Mouse (Mus musculus) layer of hippocampus, postnatal 25 days (tissue): ENCODE results near the gene Chadl. TPM values are rescaled to one million over a fixed set of nuclear protein-coding genes. Genes with fewer than 3 reads are reported as not detected.
"Not testable (repeated sequence)": the region's sequence is repeated elsewhere in the genome, so short reads cannot be mapped to it uniquely, and the experiment has no call there.

Source experiments
- DNase-seq, 2 experiments: peaks; one replicate each; pipeline ENCODE4 v3.0.0; 2022; ENCODE audit warnings: mixed read lengths in 2 of 2, low spot score in 1 of 2; ENCODE audit errors: extremely low spot score in 1 of 2
- total RNA-seq, 2 experiments: library from RNA; stranded (reverse); gene quantifications; 2 replicates each; pipeline ENCODE4 v1.2.3; 2021

The Chadl gene
- total RNA-seq = 10 to 100 TPM; 19.2 to 21.5 TPM

DNA sequence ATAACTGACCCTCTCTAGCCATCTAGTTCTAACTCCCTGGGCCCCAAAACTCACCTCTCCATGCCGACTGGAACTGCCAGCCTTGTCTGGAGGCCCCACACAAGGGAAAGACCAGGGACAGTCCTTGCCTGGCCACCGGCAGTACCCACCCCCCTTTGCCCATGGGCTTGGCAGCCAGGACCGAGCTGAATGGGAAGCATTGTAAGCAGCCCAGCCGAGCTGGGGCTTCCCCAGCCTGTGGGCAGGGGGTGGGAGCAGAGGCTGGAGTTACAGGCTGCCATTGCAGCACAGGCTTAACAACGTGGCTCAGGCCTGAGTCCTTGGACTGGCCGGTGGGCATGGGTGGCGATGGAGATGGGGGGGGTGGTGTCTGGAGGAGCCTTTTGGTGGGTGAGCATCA is at the start of gene Chadl:
Gene Chadl (minus strand): TSS at position 113 of the 400 bp plus-strand sequence.
- peak; percentile 26 to 28 for DNase-seq

DNA sequence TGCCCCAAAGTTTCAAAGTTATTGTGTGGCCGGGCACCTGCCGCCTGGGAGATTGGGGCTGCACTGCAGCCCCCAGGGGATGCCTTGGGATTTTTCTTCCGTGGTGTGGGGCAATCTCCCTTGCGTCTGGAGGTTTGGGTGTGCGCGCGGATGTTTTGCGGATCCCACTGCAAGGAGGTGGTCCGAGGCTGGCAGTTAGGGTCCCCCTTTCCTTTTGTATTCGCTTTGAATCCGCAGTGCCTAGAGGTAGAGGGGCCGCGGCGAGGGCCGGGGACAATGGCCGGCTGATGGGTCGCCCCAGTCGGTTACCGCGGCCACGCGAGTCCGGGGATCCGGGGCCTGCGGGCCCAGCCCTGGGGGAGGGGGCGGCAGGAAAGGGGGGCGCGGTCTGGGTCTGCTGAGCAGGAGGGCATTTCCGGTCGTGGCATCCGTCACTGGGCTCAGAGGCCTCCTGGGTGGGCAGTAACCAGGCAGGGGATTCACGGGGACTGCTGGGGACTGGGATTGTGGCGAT is 48.6 kb upstream of the Chadl start:
- DNase-seq = peak; percentile 64

DNA sequence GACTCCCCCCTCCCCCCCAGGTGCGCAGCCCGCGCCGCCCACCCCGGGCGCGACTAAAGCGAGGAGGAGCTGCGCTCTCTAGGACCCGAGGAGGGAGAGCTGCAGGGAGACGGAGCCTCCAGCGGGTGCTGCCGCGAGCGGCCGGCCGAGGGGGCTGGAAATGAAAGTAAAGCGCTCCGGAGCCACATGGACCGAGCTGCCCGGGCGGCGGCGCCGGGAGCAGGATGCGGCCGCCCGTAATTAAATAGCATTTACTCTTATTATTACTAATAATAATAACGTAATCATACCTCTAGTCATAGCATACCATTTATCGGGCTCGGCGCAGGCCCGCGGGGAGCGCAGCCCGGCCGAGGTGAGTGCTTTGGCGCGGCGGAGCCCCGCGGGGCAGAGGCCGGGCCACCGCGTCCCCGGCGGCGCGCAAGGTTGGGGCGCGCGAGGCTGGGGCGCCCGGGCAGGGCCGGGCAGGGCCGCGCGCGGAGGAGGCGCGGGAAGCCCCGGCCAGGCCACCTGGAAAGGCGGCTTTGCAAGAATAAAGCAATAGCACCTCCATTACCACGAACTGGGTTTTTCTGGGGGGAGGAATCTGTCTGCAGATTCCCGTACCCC is 48.0 kb upstream of the Chadl start, which contains the start of the genes Zc3h7b and Rangap1:
Gene Zc3h7b (plus strand): TSS at position 66 of the 609 bp plus-strand sequence.
Gene Rangap1 (minus strand): TSS at position 539 of the 609 bp plus-strand sequence.
- DNase-seq = peak; percentile 66 to 81

DNA sequence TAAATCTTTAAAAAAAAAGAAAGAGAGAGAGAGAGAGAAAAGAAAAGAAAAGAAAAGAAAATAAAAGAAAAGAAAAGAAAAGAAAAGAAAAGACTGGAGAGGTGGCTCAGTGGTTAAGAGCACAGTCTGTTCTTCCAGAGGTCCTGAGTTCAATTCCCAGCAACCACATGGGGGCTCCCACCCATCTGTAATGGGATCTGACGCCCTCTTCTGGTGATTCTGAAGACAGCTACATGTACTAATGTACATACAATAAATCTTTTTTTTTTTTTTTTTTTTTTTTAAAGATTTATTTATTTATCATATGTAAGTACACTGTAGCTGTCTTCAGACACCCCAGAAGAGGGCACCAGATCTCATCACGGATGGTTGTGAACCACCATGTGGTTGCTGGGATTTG is 45.3 kb upstream of the Chadl start:
- not testable (repeated sequence) for DNase-seq

DNA sequence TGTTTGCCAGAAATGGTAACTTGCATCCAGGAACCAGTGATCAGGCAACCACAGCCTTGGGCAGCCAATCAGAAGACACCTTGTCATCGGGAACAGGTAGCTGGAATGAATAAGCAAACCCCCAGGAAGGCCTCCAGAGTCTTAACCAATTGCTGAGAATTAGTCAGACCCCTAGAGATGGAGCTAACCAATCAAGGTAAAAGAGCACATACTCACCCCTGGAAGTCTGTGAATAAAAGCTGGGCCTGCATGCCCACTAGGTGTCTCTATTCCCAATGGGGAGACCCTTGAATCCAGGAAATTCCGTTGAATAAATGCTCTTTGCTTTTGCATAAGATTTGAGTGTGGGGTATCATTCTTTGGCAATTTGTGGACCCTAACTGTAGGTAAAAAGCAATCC is 42.8 kb upstream of the Chadl start:
- DNase-seq = no peak

DNA sequence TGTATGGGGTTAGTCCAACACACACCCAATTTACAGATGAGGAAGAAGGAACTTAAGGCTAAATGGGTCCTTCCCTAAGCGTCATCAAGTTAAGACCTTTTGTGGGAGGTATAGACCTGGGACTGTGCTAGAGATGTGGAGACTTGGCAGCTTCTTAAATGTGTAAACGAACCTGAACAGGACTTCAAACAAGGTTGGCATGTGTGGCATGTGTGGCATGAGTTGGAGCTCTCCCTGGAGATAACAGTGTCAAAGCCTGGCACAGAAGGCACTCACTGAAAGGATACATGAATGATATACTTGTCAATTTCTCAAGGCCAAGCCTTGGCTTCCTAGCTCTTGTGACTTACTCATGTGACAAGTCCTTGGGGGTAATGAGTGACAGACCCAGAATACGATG is 42.2 kb upstream of the Chadl start:
- no peak for DNase-seq

DNA sequence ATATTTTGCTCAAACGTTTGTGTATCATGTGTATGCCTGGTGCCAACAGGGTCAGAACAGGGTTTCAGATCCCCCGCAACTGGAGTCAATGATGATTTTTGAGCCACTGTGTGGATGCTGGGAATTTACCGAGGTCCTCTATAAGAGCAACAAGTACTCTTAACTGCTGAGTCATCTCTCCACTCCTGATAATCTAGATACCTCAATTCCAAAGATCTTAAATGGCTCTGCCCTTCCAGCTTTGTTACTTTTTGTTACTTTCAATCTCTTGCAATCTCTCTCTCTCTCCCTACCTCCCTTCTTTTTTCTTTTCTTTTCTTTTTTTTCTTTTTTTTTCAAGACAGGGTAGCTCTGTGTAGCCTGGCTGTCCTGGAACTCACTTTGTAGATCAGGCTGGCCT is 38.0 kb upstream of the Chadl start:
- DNase-seq = no peak

DNA sequence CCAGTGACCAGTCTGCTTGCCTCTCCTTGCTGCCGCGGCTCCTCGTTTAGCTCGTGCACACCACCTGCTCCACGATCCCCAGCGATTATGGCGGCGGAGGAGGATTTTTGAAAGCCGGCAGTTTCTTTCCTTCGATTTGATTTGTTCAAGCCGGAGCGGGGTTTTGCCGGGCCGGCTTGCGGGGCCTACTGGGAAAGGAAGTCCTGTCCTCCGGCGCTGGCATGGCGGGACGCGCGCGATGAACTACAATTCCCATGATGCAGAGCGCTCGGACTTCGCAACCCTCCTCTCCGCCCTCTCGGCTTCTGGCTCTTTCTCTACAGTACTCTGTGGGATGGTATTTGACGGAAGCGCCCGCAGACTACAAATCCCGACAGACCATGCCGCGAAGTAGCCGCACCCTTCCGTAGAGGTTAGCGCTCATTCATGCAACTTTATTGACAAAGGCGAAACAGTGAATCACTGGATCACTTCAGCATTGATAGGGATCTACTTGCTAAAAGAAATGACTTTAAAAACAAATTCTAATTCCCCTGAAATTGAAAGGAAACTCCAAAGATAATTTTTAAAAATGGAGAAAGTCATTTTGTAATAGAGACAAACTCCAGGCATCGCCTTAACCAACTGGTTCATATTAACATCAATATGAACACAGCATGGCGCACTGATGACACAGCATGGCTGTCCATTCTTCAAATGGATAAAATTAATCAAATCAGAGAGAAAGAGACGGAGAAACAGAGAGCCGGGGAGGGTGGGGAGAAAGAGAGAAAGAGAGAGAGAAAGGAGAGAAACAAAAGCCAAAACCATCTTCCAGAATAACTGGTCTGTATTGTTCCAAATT is 32.9 kb upstream of the Chadl start:
- DNase-seq = peak; percentile 85 to 89

DNA sequence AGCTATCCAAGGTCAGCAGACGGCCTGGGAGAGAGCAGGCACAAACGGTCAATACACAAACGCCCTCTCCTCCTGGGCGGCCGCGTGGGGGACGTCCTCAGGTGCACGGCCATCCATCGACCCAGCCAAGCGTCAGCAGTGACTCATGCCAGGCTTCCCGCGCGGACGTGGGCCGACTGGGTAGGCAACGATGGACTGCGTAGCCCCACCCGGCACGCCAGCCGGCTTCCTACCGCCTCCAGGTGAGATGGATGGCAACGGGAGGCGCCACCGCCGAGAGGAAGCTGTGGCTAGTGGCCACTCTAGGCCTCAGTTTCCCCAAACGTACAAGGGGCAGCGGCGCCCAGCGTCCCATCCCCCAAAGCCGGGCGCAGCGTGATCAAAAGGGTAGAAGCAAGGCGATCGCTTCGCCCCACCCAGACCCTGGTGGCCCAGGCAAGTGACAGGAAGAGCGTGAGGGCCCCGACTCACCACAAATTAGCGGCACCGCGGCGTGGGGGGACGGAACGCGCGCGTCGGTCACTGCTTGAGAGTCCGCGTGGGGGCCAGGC is 32.2 kb upstream of the Chadl start:
- peak; percentile 14 to 22 for DNase-seq

DNA sequence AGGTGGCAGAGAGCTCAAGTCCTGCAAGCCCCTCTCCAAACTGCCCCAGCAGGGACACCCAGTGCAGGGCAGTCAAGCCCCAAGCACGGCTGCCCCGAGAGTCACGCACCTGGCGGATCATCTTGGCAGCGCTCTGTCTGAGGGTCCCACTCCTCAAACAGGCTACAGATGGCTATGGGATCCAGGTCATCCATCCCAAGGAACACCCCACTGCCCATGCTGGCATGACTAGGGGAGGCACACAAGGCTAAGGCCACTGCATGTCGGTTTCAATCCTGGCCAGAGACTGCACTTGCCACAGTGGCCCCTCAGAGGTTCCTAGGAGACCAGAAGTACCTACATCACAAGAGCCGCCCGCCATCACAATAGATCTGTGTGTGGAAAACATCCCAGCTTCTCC is 28.9 kb upstream of the Chadl start:
- no peak for DNase-seq

DNA sequence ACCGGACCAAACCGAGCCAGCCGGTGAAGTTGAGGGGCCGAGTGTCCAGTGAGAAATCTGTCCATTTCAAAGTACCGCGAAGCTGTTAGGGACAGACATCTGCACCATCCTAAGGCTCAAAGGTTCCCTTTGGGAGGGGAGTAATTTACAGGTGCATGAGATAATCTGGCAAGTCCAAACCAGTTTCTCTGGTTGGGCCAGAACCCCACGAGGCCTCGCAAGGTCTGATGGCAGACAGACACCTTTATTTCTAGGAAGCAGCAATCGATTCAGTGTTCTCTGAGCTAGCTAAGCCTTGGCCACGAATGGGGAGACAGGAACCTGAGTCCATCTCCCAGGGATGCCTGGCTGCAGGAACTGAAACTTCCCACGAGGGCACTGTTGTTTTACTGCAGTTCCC is 26.6 kb upstream of the Chadl start:
- DNase-seq = no peak

DNA sequence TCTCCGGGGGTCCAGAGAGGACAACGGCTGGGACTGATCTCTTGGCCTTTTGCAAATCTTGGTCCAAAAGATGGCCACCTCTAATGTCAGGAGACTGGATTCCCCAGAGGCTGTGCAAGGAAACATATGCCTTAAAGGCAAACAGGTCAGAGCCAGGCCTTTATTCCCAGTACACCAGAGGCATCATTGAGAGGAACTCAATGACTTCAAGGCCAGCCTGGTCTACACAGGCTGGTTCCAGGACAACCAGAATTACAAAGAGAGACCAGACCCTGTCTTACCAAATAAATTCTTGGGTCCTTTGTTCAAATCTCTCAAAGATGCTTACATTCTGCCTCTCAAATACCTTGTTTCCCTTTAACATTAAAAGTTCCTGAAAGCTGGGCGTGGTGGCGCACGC is 25.3 kb upstream of the Chadl start:
- no peak for DNase-seq

DNA sequence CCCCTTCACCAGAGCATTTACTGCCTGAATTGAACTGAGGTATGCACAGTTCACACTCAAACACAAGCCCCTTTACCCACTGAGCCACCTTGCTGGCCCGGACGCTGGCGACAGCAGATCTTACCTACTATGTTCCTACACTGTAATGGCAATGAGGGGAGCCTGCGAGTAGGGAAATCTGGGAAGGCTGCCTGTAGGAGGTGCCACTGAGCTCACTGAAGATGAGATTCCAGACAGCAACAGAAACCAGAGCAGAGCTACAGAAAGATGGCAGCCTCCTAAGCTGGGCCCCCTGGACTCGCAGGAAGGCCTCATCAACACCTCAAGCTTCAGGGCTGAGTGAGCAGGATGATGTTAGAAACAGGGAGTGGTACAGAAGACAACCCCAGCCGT is 22.0 kb upstream of the Chadl start:
- no peak for DNase-seq

DNA sequence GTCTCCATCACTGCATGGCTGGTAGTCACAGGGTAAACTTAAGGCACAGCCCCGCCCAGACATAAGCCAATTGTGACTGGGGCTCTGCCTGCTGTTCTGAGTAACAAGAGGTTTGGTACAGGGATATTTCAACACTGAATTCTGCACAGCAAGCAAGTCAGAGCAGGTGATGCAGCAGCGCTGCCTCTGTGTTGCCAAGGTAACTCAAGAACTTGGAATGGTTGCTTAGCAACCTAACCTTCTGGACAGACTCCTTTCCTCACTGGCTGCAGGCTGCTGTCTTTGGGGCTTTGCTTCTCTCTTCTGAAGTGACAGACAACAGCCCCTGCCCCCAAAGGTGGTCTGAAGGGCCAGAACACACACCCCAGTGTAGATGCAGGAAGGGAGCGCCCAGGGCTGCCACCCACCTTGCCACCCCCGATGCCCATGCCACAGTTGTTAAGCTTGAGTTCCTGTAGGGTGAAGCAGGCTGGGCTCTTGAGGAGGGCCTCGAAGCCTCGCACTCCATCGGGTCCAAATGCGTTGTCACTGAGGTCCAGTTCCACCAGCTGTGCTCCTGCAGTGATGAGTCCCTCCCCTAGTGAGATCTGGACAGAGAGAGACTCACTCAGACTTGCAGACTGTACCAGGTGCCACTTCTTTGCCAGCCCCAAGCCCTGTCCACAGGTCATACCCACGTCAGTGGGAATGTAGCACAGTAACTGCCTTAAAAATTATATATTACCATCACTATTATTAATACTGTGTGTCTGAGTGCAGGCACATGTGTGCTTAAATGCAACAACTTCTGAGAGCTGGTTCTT is 21.4 kb upstream of the Chadl start:
- no peak for DNase-seq

DNA sequence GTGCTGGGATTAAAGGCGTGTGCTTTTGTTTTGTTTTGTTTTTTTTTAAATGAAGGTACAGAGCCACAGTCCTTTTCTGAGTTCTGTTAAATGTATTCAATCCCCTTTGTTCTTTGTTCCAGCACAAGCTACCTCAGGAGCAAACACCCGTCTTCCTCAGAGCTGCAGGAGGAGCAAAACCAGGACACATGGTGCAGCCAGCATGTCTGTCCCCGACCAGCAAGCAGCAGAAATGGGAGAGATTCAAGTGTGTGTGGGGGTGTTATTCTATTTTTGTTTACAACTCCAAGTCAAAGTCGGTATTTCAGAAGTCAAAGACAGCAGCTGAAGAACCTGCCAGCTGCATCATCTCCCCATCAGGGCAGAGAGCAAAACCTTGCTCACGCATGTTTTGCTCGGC is 16.7 kb upstream of the Chadl start:
- DNase-seq = no peak

DNA sequence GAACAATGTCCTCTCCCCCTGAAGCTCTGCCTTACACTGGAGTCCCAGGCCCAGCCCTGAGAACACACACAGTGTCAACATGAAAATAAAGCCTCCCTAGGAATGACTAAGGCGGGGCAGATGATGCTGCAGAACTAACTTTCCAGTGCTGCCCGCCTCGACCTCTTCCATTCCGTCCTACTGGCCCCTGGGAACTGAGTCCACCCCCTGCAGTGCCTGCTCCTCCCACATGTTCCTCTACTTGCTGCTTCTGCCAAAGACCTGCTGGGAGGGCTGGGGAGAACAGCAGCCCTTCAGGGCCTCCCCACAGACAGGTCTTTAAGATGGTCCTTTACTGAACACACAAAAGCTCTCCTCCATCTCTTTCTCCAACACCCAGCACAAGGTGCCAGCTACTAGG is 13.7 kb upstream of the Chadl start:
- no peak for DNase-seq

DNA sequence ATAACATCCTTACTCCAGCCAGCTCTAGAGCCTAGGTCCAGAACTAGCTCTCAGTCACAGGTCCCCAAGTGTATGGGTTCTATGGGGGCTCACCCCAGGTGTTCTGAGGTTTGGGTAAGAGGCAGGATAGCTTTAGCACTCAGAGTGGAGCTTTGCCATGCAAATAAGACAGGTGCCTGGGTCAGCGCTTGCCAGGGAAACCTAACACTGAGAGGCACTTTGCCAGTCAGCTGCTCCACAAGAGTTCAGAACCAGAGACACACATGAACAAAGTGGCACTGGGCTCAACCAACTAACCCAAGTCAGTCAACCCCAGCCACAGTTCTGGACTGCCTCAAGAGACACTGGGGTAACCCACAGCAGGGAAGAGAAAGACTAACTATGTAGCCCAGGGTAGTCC is 12.6 kb upstream of the Chadl start:
- no peak for DNase-seq

DNA sequence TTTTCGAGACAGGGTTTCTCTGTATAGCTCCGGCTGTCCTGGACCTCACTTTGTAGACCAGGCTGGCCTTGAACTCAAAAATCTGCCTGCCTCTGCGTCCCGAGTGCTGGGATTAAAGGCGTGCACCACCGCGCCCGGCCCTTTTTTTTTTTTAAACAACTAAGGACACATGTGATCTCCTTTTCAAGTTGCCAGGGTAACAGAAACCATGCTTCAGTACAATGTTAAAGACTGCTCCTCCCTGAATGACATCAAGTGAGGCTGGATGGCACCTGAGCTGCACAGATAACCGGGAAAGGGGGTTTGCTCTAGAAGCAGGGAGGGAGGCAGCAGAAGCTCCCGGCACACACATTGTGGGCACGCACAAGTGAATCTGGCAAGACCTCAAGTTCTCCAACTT is 11.9 kb upstream of the Chadl start:
- DNase-seq = no peak

DNA sequence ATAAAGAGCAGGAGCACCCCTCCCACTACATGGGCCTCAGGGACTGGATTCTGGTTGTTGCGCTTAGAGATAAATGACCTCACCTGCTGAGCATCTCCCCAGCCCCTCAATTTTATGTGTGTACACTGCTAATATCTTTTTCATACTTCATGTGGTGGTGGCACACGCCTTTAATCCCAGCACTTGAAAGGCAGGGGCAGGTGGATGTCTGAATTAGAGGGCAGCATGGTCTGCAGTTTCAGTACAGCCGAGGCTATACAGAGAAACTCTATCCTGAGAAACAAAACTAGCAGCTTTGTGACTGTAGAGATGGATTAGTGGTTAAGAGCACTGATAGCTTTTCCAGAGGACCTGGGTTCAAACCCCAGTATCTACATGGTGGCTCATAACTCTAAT is 6.0 kb upstream of the Chadl start:
- no peak for DNase-seq

DNA sequence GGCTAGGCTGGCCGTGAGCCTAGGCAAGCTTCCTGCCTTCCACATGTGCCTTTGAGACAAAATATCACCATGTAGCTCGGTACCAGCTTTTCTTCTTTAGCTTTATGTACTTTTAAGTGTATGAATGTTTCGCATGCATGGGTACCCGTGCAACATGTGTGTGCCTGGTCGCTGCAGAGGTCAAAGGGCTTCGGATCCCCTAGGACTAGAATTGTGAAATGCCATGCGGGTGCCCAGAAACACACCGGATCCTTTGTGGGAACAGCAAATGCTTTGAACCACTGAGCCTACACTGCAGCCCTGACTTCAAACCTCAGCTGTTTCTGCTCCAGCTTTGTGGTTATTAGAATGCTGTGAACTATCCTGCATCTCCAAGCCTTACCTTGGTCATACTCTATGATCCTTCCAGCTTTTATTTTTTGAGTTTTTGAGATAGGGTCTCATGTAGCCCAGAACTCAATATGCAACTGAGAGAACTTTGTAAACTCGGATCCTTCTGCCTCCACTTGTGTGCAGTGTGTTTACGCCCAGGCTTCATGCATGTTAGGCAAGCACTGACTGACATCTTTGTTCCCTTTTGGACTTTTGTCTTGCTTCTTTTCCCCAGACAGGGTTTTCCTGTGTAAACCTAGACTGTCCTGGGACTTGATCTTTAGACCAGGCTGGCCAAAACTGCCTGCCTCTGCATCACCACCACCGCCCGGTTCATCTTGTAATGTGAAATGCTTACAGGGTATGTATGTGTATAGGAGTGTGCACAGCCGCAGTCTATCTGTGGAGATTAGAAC is 5.4 kb upstream of the Chadl start:
- no peak for DNase-seq
